Mouse (Mus musculus): ENCODE data around the gene Ccnyl1.
A peak's percentile ranks its signal among the peaks of the same experiment; 100 is the strongest.

The Ccnyl1 gene

DNA sequence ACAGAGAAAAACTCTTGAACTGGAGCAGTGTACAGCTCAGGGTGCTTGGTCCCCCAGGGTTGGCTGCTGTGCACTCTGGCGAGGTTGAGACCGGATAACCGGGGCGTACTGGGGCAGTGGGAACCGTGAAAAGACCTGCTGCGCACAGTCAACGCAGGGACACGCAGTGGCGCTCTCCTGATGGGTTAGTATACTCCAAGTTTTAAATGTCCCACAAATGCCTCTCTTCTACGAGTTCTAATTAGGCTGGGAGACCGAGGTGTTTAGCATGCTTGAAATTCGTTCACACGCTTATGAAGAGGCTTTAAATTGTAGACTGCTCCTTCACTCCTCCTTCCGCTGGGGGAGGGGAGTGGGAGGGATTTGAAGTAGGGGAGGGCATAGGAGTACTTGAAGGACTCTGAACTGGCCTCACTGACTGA, 48.4 kb downstream of the Ccnyl1 start:
- peak; percentile 19 to 36 for DNase-seq

- no peak for DNase-seq
Observed at GRCm38 (mm10) chr1:64742741-64743408, 52.6 kb downstream of the Ccnyl1 start.

DNA sequence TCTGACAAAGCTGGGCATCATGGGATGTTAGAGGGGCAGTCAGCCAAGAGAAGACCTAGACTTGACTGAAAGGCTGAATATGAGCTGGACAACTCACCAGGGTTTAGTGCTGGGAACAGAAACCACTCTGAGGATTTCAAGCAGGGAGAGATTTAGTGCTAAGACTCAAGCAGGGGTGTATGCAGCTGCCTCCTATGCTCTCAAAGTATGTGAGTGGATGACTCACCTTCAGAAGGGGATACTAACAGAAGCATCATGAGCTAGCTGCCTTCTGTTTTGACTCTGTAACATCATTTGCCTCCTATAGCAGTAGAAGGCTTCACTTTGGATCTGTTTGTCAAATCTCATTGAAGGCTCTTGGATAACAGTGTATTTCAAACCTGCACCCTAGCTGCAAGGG, 54.4 kb downstream of the Ccnyl1 start:
- DNase-seq = no peak

DNA sequence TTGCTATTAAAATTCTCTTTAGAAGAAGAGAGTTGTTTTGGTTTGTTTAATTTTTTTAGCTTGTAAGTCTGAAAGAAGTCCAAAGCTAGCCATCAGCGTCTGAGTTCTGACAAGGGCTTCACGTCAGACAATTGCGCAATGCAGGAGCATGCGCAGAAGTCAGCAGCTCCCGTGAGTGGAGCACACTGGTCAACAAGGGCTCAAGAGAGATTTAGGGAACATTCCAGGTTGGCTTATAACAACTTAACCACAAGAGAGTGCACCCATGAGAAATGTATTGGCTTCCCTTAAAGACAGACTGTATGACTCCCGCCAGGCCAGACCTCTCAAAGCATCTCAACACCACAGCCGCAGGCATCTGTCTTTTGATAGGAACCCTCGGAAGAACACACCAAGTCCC, 62.9 kb downstream of the Ccnyl1 start:
- no peak for DNase-seq

GRCm38 (mm10) chr1:64753668-64754067, 63.4 kb downstream of the Ccnyl1 start:
- no peak for DNase-seq

DNA sequence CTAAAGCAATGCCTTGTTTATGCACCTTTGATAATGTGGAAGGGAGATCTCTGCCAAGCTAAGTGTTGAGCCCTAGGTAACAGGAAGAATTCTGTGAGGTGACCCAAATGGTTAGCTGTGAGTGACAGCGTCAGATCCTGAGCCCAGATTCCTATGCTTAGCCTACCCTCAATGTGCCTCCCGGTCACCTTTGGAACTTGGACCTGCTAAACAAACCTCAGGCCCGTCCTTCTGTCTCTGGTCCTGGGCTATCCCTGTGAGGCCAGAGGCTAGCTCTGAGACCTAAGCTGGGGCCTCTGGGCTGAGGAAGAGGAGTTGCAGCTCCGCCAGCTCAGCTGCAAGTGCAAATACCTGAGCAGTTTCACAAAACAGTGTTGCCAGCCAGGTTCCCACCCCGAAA, 64.4 kb downstream of the Ccnyl1 start:
- DNase-seq = no peak

- no peak for DNase-seq
Observed at GRCm38 (mm10) chr1:64755971-64756639, 65.8 kb downstream of the Ccnyl1 start.

GRCm38 (mm10) chr1:64756640-64757030, 66.4 kb downstream of the Ccnyl1 start:
- no peak for DNase-seq

DNA sequence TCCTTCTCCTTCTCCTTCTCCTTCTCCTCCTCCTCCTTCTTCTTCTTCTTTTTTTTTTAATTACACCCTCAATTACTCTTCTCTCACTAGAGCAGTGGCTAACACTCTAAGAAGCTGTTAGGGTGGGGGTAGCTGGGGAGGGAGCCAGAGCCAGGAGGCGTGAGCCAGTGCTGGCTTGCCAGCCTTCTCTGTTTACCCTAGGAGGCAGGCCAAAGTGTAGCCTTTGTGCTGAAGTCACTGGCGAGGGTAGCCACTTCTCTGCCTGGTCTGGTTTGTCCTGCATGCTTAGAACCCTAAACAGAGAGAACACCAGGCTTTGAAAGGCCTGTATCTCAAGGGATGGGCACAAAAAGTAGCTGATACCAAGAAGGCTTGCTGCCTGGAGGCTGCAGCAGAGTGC, 67.0 kb downstream of the Ccnyl1 start:
- no peak for DNase-seq

GRCm38 (mm10) chr1:64757766-64758165, 67.5 kb downstream of the Ccnyl1 start:
- DNase-seq = no peak

DNA sequence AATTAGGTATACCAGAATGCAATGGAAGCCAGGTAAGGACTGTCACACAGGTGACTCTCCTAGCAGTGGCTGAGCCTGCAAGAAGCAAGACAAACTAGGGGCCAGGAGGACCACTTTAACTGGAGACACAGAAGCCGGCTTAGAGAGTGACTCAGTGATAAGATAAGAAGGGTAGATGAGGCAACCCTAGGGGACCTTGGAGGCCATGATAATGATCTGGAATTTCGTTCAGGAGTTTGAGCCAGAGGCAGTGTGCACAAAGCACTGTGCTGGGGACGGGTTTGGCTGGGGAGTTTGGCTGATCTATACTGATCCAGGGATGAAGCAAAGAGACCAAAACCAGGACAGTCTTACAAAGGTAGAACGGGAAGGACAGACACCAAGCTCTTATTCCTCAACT, 71.4 kb downstream of the Ccnyl1 start:
- DNase-seq = no peak

GRCm38 (mm10) chr1:64770169-64770568, 79.9 kb downstream of the Ccnyl1 start:
- DNase-seq = no peak

DNA sequence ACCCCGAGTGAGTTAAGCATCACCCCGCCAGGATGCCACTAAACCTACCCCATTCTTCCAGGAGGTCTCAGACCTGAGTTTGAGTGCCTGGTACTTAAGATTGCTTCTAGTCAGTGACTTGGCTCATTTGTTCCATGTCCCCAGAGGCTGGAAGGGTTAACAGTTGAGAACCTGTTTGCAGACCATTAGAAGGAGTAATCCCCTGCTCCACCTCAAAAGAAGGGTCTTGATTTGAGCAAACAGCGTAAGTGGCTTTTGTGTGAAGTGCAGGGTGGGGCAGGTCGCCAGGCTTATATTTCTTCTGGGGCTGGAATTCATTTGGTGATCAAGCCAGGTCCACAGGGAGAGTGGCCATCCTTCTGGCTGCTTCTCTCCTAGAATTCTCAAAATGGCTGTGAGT, 83.0 kb downstream of the Ccnyl1 start:
- DNase-seq = no peak

Measured in spleen, adult 18-20 months (tissue).